Mouse (Mus musculus): ENCODE measurements at regions not wholly inside any gene's neighbourhood (a gene's known extent, or its start where the extent isn't known, plus 50 kb on each side); places are given as distances from the start of the nearest gene placed in this dataset.

DNA sequence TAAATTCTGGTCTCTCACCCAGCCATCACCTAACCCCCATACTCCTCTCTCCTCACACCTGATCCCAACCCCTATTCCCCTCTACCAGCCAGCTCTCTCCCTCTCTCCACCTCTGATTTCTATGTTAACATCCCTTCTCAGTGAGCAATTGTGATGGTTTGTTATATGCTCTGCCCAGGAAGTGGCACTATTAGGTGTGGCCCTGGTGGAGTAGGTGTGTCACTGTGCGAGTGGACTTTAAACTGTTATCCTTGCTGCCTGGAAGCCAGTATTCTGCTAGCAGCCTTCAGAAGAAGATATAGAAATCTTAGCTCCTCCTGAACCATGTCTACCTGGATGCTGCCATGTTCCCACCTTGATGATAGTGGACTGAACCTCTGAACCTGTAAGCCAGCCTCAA is 114.4 kb upstream of the Vegfc start:
- no peak for ATAC-seq (ENCODE audit: low FRiP score, low read depth)
- no peak overlapping the region for H3K4me2 ChIP-seq
- no peaks in the 10 kb centered on the region for H3K36me3 ChIP-seq
- no peak overlapping the region for H3K4me3 ChIP-seq
- WGBS = 97% methylated on average over 1 of the region's 1 CpGs
- H3K9ac ChIP-seq = no peak overlapping the region
- no peaks in the 10 kb centered on the region for H3K9me3 ChIP-seq
- H3K27me3 ChIP-seq = no peaks in the 10 kb centered on the region
- no peaks in the 10 kb centered on the region for H3K4me1 ChIP-seq (replicated peaks)
- H3K27ac ChIP-seq (replicated peaks) = no peak overlapping the region

DNA sequence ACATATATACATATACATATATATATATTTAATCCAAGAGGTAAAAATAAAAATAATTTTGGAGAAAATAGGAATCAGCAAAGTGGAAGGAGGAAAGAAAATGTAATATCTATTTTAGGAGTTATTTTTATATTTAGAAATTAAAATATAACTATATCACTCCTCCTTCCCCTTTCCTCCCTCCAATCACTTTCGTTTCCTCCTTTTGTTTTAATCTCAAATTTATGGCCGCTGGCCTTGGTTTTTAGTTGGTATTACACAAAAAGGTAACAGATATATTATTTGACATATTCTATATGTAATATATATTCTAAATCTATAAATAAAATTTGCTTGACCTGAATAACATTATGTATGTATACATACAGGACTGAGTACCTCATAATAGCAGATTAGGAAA is 93.1 kb upstream of the Vegfc start:
- Histone ChIP-seq H3K27me3 (no peaks in the 10 kb centered on the region), H3K4me1 (replicated peaks) (no peaks in the 10 kb centered on the region), H3K4me2 (no peak overlapping the region), H3K4me3 (no peak overlapping the region), H3K27ac (replicated peaks) (no peak overlapping the region), H3K36me3 (no peaks in the 10 kb centered on the region), H3K9ac (no peak overlapping the region), H3K9me3 (no peaks in the 10 kb centered on the region)
- ATAC-seq (ENCODE audit: low FRiP score, low read depth) = no peak
- WGBS = 84% methylated on average over 2 of the region's 2 CpGs

- Histone ChIP-seq H3K4me3 (no peak overlapping the region), H3K4me1 (replicated peaks) (no peaks in the 10 kb centered on the region), H3K4me2 (no peak overlapping the region), H3K9me3 (no peaks in the 10 kb centered on the region), H3K9ac (no peak overlapping the region), H3K36me3 (no peaks in the 10 kb centered on the region), H3K27me3 (no peaks in the 10 kb centered on the region), H3K27ac (replicated peaks) (no peak overlapping the region)
- 94% methylated on average over 1 of the region's 1 CpGs for WGBS
- ATAC-seq (ENCODE audit: low FRiP score, low read depth) = no peak
These were observed 91.7 kb upstream of the Vegfc start for GRCm38 (mm10) chr8:53985685-53986084.

DNA sequence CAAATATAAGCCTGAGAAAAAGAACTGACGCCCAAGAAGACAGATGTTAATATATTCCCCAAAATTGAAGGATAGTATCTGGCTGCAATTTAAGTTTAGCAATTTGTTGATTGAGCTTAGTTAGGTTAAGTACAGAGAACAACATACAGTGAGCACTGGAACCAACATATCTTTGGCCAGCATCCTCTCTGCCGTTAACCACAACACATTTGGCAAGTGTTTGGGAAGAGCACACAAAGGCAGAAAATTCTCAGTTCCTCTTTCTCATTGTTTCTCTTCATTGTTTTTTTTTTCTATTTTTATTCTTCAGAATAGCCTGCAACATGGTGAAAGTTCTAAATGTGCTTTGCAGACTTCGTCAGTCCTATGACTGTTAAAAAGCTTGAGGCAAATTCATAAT is 83.2 kb upstream of the Vegfc start:
- H3K27me3 ChIP-seq = no peaks in the 10 kb centered on the region
- H3K4me3 ChIP-seq = no peak overlapping the region
- H3K9me3 ChIP-seq = no peaks in the 10 kb centered on the region
- no peaks in the 10 kb centered on the region for H3K4me1 ChIP-seq (replicated peaks)
- WGBS = 92% methylated on average over 3 of the region's 3 CpGs
- H3K36me3 ChIP-seq = no peaks in the 10 kb centered on the region
- H3K4me2 ChIP-seq = no peak overlapping the region
- ATAC-seq (ENCODE audit: low FRiP score, low read depth) = no peak
- H3K9ac ChIP-seq = no peak overlapping the region
- no peak overlapping the region for H3K27ac ChIP-seq (replicated peaks)

GRCm38 (mm10) chr8:53997461-53997860 is 79.9 kb upstream of the Vegfc start:
- Histone ChIP-seq H3K27me3 (no peaks in the 10 kb centered on the region), H3K4me1 (replicated peaks) (no peaks in the 10 kb centered on the region), H3K9me3 (no peaks in the 10 kb centered on the region), H3K9ac (no peak overlapping the region), H3K36me3 (no peaks in the 10 kb centered on the region), H3K27ac (replicated peaks) (no peak overlapping the region), H3K4me2 (no peak overlapping the region), H3K4me3 (no peak overlapping the region)
- WGBS = 84% methylated on average over 2 of the region's 2 CpGs
- ATAC-seq (ENCODE audit: low FRiP score, low read depth) = no peak

- Histone ChIP-seq H3K9ac (no peak overlapping the region), H3K27me3 (no peaks in the 10 kb centered on the region), H3K4me2 (no peak overlapping the region), H3K36me3 (no peaks in the 10 kb centered on the region), H3K4me3 (no peak overlapping the region), H3K9me3 (no peaks in the 10 kb centered on the region), H3K27ac (replicated peaks) (no peak overlapping the region), H3K4me1 (replicated peaks) (no peaks in the 10 kb centered on the region)
- 46% methylated on average over 1 of the region's 1 CpGs for WGBS
- no peak for ATAC-seq (ENCODE audit: low FRiP score, low read depth)
These were observed 74.5 kb upstream of the Vegfc start for GRCm38 (mm10) chr8:54002948-54003347.

GRCm38 (mm10) chr8:54014096-54014495 is 63.3 kb upstream of the Vegfc start:
- 28% methylated on average over 3 of the region's 3 CpGs for WGBS
- H3K27me3 ChIP-seq = no peaks in the 10 kb centered on the region
- no peak overlapping the region for H3K27ac ChIP-seq (replicated peaks)
- H3K9me3 ChIP-seq = no peaks in the 10 kb centered on the region
- no peaks in the 10 kb centered on the region for H3K4me1 ChIP-seq (replicated peaks)
- H3K4me2 ChIP-seq = no peak overlapping the region
- no peaks in the 10 kb centered on the region for H3K36me3 ChIP-seq
- ATAC-seq (ENCODE audit: low FRiP score, low read depth) = no peak
- no peak overlapping the region for H3K4me3 ChIP-seq
- H3K9ac ChIP-seq = no peak overlapping the region

DNA sequence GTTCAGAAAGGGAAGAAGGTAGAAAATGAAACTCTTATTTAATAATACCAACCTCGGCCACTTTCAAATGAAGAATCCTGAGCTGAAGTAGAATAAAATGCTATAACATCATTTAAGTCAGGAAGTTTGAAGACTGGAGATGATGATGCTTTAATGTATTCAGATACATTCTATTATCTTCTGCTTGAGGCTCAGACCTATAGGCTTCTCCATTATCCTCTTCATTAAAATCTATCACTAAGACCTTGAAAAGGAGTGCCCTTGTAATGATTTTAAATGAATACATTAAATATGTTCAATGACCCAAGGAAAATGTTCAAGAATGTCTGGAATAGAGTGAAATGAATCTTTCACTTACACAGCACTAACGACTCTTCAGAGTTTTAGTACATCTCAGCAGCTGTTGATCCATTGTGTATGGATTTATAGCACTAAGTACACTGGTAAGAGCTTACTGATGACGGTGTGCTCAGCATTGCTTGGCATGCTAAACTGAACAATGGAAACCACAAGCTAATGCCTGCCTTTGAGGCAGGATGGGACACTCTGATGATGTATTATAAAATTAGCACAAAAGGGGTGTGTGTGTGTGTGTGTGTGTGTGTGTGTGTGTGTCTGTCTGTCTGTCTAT is 58.8 kb upstream of the Vegfc start:
- ATAC-seq (ENCODE audit: low FRiP score, low read depth) = no peak
- H3K4me1 ChIP-seq (replicated peaks) = no peaks in the 10 kb centered on the region
- no peak overlapping the region for H3K4me3 ChIP-seq
- no peaks in the 10 kb centered on the region for H3K9me3 ChIP-seq
- 40% methylated on average over 3 of the region's 3 CpGs for WGBS
- H3K27ac ChIP-seq (replicated peaks) = no peak overlapping the region
- H3K4me2 ChIP-seq = no peak overlapping the region
- H3K36me3 ChIP-seq = no peaks in the 10 kb centered on the region
- no peaks in the 10 kb centered on the region for H3K27me3 ChIP-seq
- no peak overlapping the region for H3K9ac ChIP-seq
